Mouse (Mus musculus): ENCODE data around the gene Pbxip1. TPM values are rescaled to one million over a fixed set of nuclear protein-coding genes. Genes with fewer than 3 reads are reported as not detected.
A peak's percentile ranks its signal among the peaks of the same experiment; 100 is the strongest.

Gene Pbxip1
- polyA plus RNA-seq, 1 experiment from 2014 or later: 10.2 TPM

DNA sequence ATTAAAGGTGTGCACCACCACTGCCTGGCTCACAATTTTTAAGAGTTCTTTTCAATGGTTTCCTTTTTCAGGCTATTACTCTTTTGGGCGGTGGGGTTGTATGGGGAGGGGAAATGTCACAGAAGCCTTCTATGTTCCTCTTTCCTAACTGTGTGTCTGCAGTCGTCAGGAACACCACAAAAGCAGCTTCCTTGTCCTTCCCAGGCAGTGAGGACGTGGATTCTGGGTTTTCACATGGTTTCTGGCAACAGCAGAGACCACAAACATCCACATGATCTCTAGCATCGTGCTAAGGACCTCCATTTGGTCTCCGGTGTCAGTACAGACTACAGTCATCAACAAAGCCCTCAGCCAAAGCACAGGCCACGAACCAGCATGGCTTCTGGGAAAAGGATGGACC lies 37.3 kb downstream of the Pbxip1 start:
- no peak for ATAC-seq
- Histone ChIP-seq H3K27me3 (no peaks in the 10 kb centered on the region), H3K9me3 (replicated peaks) (no peaks in the 10 kb centered on the region), H3K4me3 (no peak overlapping the region), H3K4me2 (no peak overlapping the region), H3K4me1 (no peaks in the 10 kb centered on the region), H3K27ac (no peak overlapping the region), H3K36me3 (ENCODE audit: poor library complexity, severe bottlenecking) (peaks cover 18% of the 10 kb centered on the region), H3K9ac (no peak overlapping the region)
- WGBS: 75% methylated on average over 6 of the region's 6 CpGs

DNA sequence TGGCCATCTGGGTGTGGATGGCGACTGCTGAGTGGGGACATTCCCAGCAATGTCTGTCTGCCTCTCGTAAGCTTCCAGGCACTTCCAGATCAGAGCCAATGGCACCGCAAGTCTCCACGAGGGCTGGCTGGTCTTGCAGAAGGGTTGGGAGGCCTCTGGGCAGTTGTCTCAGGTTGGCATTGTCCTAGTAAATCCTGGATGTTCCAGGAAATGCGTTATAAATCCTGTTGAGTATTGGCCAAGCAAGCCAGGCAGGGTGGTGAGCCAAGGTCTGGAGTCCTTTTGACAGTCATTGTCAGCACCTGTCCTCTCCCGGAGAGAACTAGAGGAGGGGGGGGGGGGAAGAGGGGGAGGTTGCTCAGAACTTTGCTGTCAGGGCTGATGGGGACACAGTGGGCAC lies 42.5 kb downstream of the Pbxip1 start:
- Histone ChIP-seq H3K9me3 (replicated peaks) (no peaks in the 10 kb centered on the region), H3K36me3 (ENCODE audit: poor library complexity, severe bottlenecking) (no peaks in the 10 kb centered on the region), H3K9ac (no peak overlapping the region), H3K27ac (no peak overlapping the region), H3K4me3 (no peak overlapping the region), H3K4me1 (no peaks in the 10 kb centered on the region), H3K4me2 (no peak overlapping the region), H3K27me3 (no peaks in the 10 kb centered on the region)
- ATAC-seq: no peak
- 82% methylated on average over 6 of the region's 6 CpGs for WGBS

DNA sequence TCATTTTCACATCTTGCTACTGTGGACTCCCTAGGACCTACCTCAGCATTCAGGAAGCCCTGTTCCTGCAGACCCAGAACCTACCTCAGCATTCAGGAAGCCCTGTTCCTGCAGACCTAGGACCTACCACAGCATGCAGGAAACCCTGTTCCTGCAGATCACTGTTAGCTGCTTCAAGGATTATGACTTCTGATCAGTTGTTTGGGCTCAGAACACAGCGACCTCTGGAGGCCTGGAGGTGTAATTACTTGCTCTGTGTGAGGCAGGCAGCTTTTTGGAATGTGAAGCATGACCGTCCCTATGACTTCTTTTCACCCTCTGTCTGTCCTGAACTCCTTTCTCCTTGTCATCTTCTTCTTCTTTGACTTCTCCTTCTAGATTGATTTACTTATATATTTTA lies 45.0 kb downstream of the Pbxip1 start:
- WGBS: 42% methylated on average over 2 of the region's 2 CpGs
- H3K27ac ChIP-seq: no peak overlapping the region
- no peak overlapping the region for H3K9ac ChIP-seq
- H3K4me1 ChIP-seq: no peaks in the 10 kb centered on the region
- H3K4me2 ChIP-seq: no peak overlapping the region
- ATAC-seq: no peak
- H3K27me3 ChIP-seq: 0 out of 2 replicates have a peak, but pooled peaks cover 4% of the 10 kb centered on the region
- no peaks in the 10 kb centered on the region for H3K9me3 ChIP-seq (replicated peaks)
- no peak overlapping the region for H3K4me3 ChIP-seq
- H3K36me3 ChIP-seq (ENCODE audit: poor library complexity, severe bottlenecking): no peaks in the 10 kb centered on the region

DNA sequence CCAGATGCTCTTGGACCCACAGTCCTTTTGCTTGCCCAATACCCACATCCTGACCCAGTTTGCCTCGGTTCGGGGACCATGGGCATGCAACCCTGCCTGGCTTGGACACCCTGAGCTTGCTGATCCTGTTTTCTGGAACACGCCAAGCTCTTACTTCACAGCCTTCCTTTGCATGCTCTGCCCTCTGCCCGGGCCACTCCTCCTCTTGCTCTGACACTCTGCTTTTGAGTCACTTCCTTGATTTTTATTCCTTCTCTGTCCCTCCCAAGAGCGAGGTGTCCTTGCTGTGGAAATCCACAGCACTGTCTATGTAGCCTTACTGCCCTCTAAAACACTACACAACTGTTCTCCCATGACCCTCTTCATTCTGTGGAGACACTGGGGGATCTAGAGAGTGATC lies 45.7 kb downstream of the Pbxip1 start:
- Histone ChIP-seq H3K9ac (no peak overlapping the region), H3K36me3 (ENCODE audit: poor library complexity, severe bottlenecking) (no peaks in the 10 kb centered on the region), H3K27ac (no peak overlapping the region), H3K4me1 (no peaks in the 10 kb centered on the region), H3K27me3 (0 out of 2 replicates have a peak, but pooled peaks cover 4% of the 10 kb centered on the region), H3K9me3 (replicated peaks) (no peaks in the 10 kb centered on the region), H3K4me3 (no peak overlapping the region), H3K4me2 (no peak overlapping the region)
- ATAC-seq: no peak
- 93% methylated on average over 5 of the region's 5 CpGs for WGBS

DNA sequence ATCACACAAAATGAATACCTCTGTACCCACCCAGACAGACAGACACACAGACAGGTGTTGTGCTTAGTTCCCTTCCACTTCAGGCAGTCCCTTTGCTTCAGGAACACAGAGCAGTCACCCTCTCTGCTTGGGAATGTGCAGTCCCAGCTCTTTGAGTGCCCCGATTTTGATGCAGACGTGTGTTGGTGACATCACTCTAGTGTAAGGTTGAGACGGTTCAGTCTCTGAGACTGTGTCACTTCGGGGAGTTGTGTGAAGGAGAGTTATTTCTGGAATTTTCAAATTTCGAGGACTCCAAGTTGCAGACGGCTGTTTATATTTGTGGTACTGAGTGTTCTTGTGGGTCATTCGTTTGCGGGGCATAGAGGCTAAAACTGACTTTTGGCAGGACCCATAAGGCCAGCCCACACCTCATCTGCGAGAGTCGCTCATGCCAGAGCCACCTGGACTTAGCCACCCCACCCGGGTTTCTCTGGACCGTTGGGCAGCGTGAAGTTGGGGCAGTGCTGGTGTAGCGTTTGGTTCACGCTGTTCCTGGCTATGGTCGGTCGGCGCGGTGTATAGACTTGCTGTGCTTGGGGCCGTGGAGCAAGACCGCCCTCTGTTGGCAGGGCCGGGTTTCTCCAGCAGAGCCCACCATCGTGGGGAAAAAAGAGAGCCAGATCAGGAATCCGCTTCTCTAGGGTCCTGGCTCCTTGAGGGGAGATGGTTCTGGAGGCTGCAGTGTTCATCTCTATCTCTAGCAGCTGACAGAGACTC lies 48.4 kb downstream of the Pbxip1 start:
- Histone ChIP-seq H3K27me3 (0 out of 2 replicates have a peak, but pooled peaks cover 4% of the 10 kb centered on the region), H3K36me3 (ENCODE audit: poor library complexity, severe bottlenecking) (no peaks in the 10 kb centered on the region), H3K4me1 (no peaks in the 10 kb centered on the region), H3K4me3 (no peak overlapping the region), H3K27ac (no peak overlapping the region), H3K9me3 (replicated peaks) (no peaks in the 10 kb centered on the region), H3K9ac (no peak overlapping the region), H3K4me2 (peak overlapping the region; percentile 24; the same call in 1 of the 2 replicates)
- WGBS: 22% methylated on average over 24 of the region's 24 CpGs
- peak; percentile 76 for ATAC-seq

DNA sequence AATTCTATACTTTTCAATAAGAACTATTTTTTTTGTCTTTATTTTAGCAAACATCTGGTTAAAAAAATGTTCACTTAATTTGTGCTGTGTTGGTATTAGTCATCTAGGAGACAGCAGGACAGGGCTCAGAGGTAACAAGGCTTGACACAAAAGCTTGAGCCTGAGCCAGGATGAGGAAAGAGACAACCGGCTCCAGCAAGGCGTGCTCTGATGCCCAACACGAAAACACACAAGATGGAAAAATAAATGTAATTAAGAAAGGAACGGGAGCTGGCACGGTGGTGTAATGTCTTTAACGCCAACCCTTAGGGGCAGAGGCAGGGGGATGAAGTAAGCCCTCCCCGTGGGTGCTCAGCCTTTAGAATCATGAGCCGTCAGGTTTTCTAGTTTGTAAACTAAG lies 49.6 kb downstream of the Pbxip1 start:
- Histone ChIP-seq H3K4me3 (no peak overlapping the region), H3K27ac (no peak overlapping the region), H3K36me3 (ENCODE audit: poor library complexity, severe bottlenecking) (no peaks in the 10 kb centered on the region), H3K4me1 (no peaks in the 10 kb centered on the region), H3K27me3 (0 out of 2 replicates have a peak, but pooled peaks cover 4% of the 10 kb centered on the region), H3K4me2 (no peak overlapping the region), H3K9ac (no peak overlapping the region), H3K9me3 (replicated peaks) (no peaks in the 10 kb centered on the region)
- WGBS: 84% methylated on average over 8 of the region's 8 CpGs
- ATAC-seq: no peak

DNA sequence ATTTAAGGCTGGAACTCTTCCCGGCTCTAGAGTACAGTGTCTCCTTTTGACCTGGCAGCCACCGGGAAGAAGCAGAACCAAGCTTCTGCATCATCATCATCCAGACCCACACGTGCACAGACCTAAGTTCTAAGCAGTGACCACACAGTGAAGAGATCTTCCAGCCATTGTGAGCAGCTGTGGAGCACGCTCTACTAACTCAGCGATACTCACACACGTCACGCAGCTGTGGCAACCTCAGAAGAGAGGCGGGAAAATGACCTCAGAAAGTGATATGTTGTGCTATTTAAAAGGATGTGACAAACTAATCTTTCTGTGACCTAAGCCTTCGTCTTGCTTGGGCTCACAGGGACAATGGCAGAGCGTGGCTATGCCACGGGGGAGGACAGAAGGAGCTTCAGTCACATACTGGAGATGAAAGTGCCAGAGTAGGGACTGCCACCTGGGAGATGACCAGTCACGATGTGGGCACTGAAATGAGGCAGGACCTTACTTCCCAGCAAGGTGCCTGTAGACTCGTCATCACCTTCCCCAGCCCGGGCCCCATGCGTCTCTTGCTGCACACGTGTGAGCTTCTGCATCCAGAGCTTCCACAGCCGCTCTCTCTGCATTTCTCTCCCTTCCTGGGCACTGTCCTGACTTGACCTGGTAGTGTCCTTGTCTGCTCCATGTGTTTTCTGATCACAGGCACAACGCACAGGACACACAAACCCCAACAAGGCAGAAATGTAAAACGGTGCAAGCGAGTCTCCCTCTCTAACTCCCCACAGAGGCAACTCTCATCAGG lies 50.6 kb downstream of the Pbxip1 start:
- ATAC-seq: no peak
- Histone ChIP-seq H3K27me3 (0 out of 2 replicates have a peak, but pooled peaks cover 4% of the 10 kb centered on the region), H3K27ac (no peak overlapping the region), H3K4me2 (no peak overlapping the region), H3K36me3 (ENCODE audit: poor library complexity, severe bottlenecking) (no peaks in the 10 kb centered on the region), H3K4me3 (no peak overlapping the region), H3K9me3 (replicated peaks) (no peaks in the 10 kb centered on the region), H3K9ac (peak overlapping the region; percentile 26; the same call in 1 of the 2 replicates), H3K4me1 (no peaks in the 10 kb centered on the region)
- WGBS: 62% methylated on average over 20 of the region's 20 CpGs

DNA sequence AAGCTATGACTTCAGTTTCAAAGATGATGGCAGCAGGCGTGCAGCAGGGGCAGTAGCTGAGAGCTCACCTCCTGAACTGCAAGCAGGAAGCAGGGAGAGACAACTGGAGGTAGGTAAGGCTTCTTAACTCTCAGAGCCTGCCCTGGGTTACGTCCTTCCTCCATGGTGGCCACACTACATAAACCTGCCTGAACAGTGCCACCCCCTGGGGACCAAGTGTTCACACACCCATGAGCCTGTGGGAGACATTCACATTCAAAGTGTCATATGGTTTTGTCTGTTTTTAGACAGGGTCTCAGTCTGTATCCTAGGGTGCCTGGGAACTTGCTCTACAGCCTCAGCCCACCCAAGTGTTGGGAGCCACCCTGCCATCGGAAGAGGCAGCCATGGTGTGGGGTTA lies 54.3 kb downstream of the Pbxip1 start:
- Histone ChIP-seq H3K9me3 (replicated peaks) (0 out of 2 replicates have a peak, but pooled peaks cover 3% of the 10 kb centered on the region), H3K36me3 (ENCODE audit: poor library complexity, severe bottlenecking) (no peaks in the 10 kb centered on the region), H3K4me3 (no peak overlapping the region), H3K27me3 (no peaks in the 10 kb centered on the region), H3K27ac (no peak overlapping the region), H3K4me1 (no peaks in the 10 kb centered on the region), H3K9ac (no peak overlapping the region), H3K4me2 (no peak overlapping the region)
- WGBS: 92% methylated on average over 3 of the region's 3 CpGs
- no peak for ATAC-seq

DNA sequence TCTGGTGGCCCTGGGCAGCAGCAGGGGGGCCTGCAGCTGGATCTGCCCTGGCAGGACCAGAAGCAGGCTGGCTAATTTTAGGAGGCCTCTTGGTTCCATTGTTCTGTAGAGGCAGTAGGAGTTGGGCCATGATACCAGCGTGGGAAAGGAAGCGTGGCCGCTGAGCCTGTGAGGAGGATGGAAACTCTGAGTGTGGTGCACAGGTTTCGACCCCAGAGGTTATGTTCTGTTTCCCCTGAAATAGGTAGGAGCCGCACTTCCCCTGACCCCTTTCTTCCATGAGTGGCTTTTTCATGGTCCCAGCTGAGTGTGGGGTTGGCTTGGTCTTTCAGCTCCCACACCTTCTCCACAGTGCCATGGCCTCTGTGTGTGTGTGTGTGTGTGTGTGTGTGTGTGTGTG lies 55.1 kb downstream of the Pbxip1 start:
- H3K9me3 ChIP-seq (replicated peaks): 0 out of 2 replicates have a peak, but pooled peaks cover 3% of the 10 kb centered on the region
- WGBS: 91% methylated on average over 5 of the region's 5 CpGs
- no peak overlapping the region for H3K4me3 ChIP-seq
- H3K36me3 ChIP-seq (ENCODE audit: poor library complexity, severe bottlenecking): no peaks in the 10 kb centered on the region
- no peak for ATAC-seq
- H3K4me1 ChIP-seq: no peaks in the 10 kb centered on the region
- no peak overlapping the region for H3K9ac ChIP-seq
- no peak overlapping the region for H3K4me2 ChIP-seq
- H3K27me3 ChIP-seq: no peaks in the 10 kb centered on the region
- no peak overlapping the region for H3K27ac ChIP-seq

DNA sequence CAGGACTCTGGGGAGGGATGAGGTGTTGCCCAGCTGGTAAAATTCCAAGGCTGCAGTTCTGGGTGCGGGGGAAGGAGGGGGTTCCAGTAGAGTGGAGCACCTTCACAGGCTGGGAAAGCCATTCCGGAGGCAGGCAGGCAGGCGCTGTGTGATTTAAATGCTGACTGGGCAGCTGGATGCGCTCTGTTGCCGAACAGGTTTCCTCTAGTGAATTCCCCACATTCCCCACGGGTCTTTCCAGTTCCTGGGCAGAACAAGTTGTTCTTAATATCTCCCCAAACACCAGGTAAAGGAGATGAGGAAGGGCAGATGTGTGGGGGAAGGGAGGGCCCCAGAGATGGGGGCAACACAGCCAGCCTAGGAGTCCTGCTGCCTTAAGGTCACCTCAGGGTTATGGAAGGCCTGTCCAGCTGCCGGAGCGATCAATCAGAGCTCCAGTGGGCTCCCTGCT lies 56.2 kb downstream of the Pbxip1 start:
- Histone ChIP-seq H3K9me3 (replicated peaks) (0 out of 2 replicates have a peak, but pooled peaks cover 3% of the 10 kb centered on the region), H3K36me3 (ENCODE audit: poor library complexity, severe bottlenecking) (no peaks in the 10 kb centered on the region), H3K9ac (no peak overlapping the region), H3K4me1 (no peaks in the 10 kb centered on the region), H3K4me3 (no peak overlapping the region), H3K27ac (no peak overlapping the region), H3K27me3 (no peaks in the 10 kb centered on the region), H3K4me2 (no peak overlapping the region)
- 54% methylated on average over 8 of the region's 8 CpGs for WGBS
- no peak for ATAC-seq

DNA sequence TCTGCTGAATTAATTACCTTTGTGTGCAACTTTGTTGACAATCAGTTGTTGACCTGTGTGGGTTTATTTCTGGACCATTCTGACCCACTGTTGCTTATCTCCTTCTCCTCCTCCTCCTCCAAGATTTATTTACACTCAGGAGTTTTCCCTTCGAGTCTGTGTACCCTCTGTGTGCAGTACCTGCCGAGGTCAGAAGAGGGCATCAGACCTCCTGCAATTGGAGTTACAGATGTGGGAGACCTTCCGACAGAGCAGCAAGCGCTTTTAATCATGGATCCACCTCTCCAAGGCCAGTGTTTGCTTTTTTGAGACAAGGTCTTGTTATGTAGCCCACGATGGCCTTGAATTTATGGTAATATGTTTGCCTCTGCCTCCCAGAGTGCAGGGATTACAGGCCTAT lies 58.1 kb downstream of the Pbxip1 start:
- H3K27me3 ChIP-seq: no peaks in the 10 kb centered on the region
- WGBS: 86% methylated on average over 5 of the region's 5 CpGs
- ATAC-seq: no peak
- H3K36me3 ChIP-seq (ENCODE audit: poor library complexity, severe bottlenecking): no peaks in the 10 kb centered on the region
- no peak overlapping the region for H3K27ac ChIP-seq
- H3K4me1 ChIP-seq: no peaks in the 10 kb centered on the region
- 0 out of 2 replicates have a peak, but pooled peaks cover 3% of the 10 kb centered on the region for H3K9me3 ChIP-seq (replicated peaks)
- no peak overlapping the region for H3K4me2 ChIP-seq
- H3K9ac ChIP-seq: no peak overlapping the region
- no peak overlapping the region for H3K4me3 ChIP-seq

DNA sequence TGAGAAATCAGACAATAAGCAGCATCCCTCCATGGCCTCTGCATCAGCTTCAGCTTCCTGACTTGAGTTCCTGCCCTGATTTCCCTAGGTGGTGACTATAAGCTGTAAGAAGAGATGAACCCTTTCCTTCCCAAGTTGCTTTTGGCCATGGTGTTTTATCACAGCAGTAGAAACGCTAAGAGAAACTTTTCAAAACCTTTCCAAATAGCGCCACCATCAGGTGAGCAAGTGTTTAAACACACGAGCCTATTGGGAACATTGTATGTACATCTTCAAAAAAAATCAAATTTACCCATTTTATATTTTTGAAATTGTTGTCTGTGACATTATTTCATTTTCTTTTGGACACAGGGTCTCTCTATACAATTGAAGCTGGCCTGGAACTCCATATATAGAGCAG lies 59.9 kb downstream of the Pbxip1 start:
- 70% methylated on average over 3 of the region's 3 CpGs for WGBS
- H3K9me3 ChIP-seq (replicated peaks): 0 out of 2 replicates have a peak, but pooled peaks cover 3% of the 10 kb centered on the region
- H3K27ac ChIP-seq: no peak overlapping the region
- no peak overlapping the region for H3K4me2 ChIP-seq
- no peak overlapping the region for H3K9ac ChIP-seq
- no peaks in the 10 kb centered on the region for H3K4me1 ChIP-seq
- H3K27me3 ChIP-seq: no peaks in the 10 kb centered on the region
- no peak for ATAC-seq
- no peak overlapping the region for H3K4me3 ChIP-seq
- H3K36me3 ChIP-seq (ENCODE audit: poor library complexity, severe bottlenecking): no peaks in the 10 kb centered on the region
